Mouse (Mus musculus) MEL (cell line): ENCODE measurements around the gene Vav2. TPM values are rescaled to one million over a fixed set of nuclear protein-coding genes. Genes with fewer than 3 reads are reported as not detected.

ENCODE experiments used
- DNase-seq: peaks from one replicate; pipeline ENCODE4 v3.0.0; 2011; ENCODE audit warnings: low read depth, low spot score
- H3K27ac ChIP-seq: 2 replicates; pipeline ENCODE4 v1.5.1; 2012; ENCODE audit warnings: low read depth, mild to moderate bottlenecking, control low read depth, low read length, moderate library complexity; ENCODE audit not compliant: control insufficient read depth
- H3K27me3 ChIP-seq, 2 experiments: fragments of 150-350 bp in 1 of 2; sonication (generic) in 1 of 2; 2 replicates each; pipeline ENCODE4 v1.6.1; 2012; ENCODE audit warnings: low read length in 2 of 2, mild to moderate bottlenecking in 2 of 2, improper control_type of control experiment in 1 of 2, moderate library complexity in 1 of 2; ENCODE audit not compliant: insufficient read depth in 2 of 2, control insufficient read depth in 1 of 2
- H3K36me3 ChIP-seq, 2 experiments: 2 replicates each; pipeline ENCODE4 v1.6.1; 2012 to 2014; ENCODE audit warnings: low read length in 2 of 2, improper control_type of control experiment in 1 of 2, inconsistent platforms in 1 of 2, mild to moderate bottlenecking in 1 of 2; ENCODE audit not compliant: insufficient read depth in 2 of 2, control insufficient read depth in 1 of 2
- H3K4me1 ChIP-seq, 2 experiments: fragments of 150-350 bp in 1 of 2; sonication (generic) in 1 of 2; 2 replicates each; pipeline ENCODE4 v1.6.1; 2012; ENCODE audit warnings: low read length in 2 of 2, improper control_type of control experiment in 1 of 2, mild to moderate bottlenecking in 1 of 2; ENCODE audit not compliant: insufficient read depth in 2 of 2, control insufficient read depth in 1 of 2
- H3K4me3 ChIP-seq, 2 experiments: fragments of 150-350 bp in 1 of 2; sonication (generic) in 1 of 2; 2 replicates each; pipeline ENCODE4 v1.5.1; 2012; ENCODE audit warnings: low read depth in 2 of 2, low read length in 2 of 2, mild to moderate bottlenecking in 2 of 2, moderate library complexity in 2 of 2, control low read depth in 1 of 2, improper control_type of control experiment in 1 of 2; ENCODE audit not compliant: control insufficient read depth in 1 of 2, insufficient read depth in 1 of 2
- H3K79me2 ChIP-seq: 2 replicates; pipeline ENCODE4 v1.6.1; 2012; ENCODE audit warnings: mild to moderate bottlenecking, low read length, moderate library complexity; ENCODE audit not compliant: control insufficient read depth, poor library complexity, insufficient read depth
- H3K9ac ChIP-seq: 2 replicates; pipeline ENCODE4 v1.6.1; 2012; ENCODE audit warnings: low read depth, mild to moderate bottlenecking, control low read depth, low read length, moderate library complexity; ENCODE audit not compliant: control insufficient read depth, poor library complexity, severe bottlenecking
- H3K9me3 ChIP-seq: fragments of 150-350 bp; sonication (generic); replicated peaks from 2 replicates; pipeline ENCODE4 v1.6.1; 2012; ENCODE audit warnings: mild to moderate bottlenecking, low read length, improper control_type of control experiment, moderate library complexity; ENCODE audit not compliant: insufficient read depth
- CHD1 ChIP-seq: IDR thresholded peaks from 2 replicates; pipeline ENCODE4 v1.6.1; 2012; ENCODE audit warnings: low read depth, mild to moderate bottlenecking, inconsistent platforms, low read length, improper control_type of control experiment
- CHD2 ChIP-seq: IDR thresholded peaks from 2 replicates; pipeline ENCODE4 v1.6.1; 2011; ENCODE audit warnings: low read length, improper control_type of control experiment
- CTCF ChIP-seq, 3 experiments: IDR thresholded peaks in 2 of 3; conservative IDR thresholded peaks in 1 of 3; 2 replicates each; pipeline ENCODE4 v1.5.1; 2011 to 2012; ENCODE audit warnings: low read length in 3 of 3, low read depth in 2 of 3, mild to moderate bottlenecking in 2 of 3, improper control_type of control experiment in 1 of 3, inconsistent platforms in 1 of 3, mixed read lengths in 1 of 3, moderate library complexity in 1 of 3; ENCODE audit not compliant: control insufficient read depth in 1 of 3, insufficient read depth in 1 of 3, poor library complexity in 1 of 3, severe bottlenecking in 1 of 3
- GATA1 ChIP-seq: IDR thresholded peaks from 2 replicates; pipeline ENCODE4 v1.6.1; 2011; ENCODE audit warnings: low read depth, low read length, improper control_type of control experiment
- HCFC1 ChIP-seq: IDR thresholded peaks from 2 replicates; pipeline ENCODE4 v1.6.1; 2012; ENCODE audit warnings: low read depth, mild to moderate bottlenecking, inconsistent platforms, low read length, improper control_type of control experiment, moderate library complexity
- KAT2A ChIP-seq: conservative IDR thresholded peaks from 2 replicates; pipeline ENCODE4 v1.6.1; 2012; ENCODE audit warnings: low read depth, low read length, improper control_type of control experiment, inconsistent platforms
- MAFK ChIP-seq: IDR thresholded peaks from 2 replicates; pipeline ENCODE4 v1.6.1; 2011; ENCODE audit warnings: low read depth, mild to moderate bottlenecking, low read length, improper control_type of control experiment, borderline replicate concordance
- MAX ChIP-seq: IDR thresholded peaks from 2 replicates; pipeline ENCODE4 v1.6.1; 2011; ENCODE audit warnings: low read length, improper control_type of control experiment
- MEF2A ChIP-seq: IDR thresholded peaks from 2 replicates; pipeline ENCODE4 v1.6.1; 2014; ENCODE audit warnings: low read depth, mild to moderate bottlenecking, inconsistent platforms, low read length, improper control_type of control experiment; ENCODE audit not compliant: poor library complexity, insufficient replicate concordance, severe bottlenecking; ENCODE audit errors: extremely low read depth
- MYB ChIP-seq: IDR thresholded peaks from 2 replicates; pipeline ENCODE4 v1.6.1; 2011; ENCODE audit warnings: mild to moderate bottlenecking, low read depth, low read length, improper control_type of control experiment
- NRF1 ChIP-seq: IDR thresholded peaks from 2 replicates; pipeline ENCODE4 v1.6.1; 2014; ENCODE audit warnings: low read depth, mild to moderate bottlenecking, inconsistent platforms, low read length, improper control_type of control experiment, moderate library complexity; ENCODE audit not compliant: poor library complexity, insufficient read depth, severe bottlenecking
- POLR2A ChIP-seq, 2 experiments: IDR thresholded peaks; 2 replicates each; pipeline ENCODE4 v1.6.1; 2011 to 2012; ENCODE audit warnings: low read length in 2 of 2, mild to moderate bottlenecking in 2 of 2, control low read depth in 1 of 2, improper control_type of control experiment in 1 of 2, low read depth in 1 of 2, moderate library complexity in 1 of 2; ENCODE audit not compliant: control insufficient read depth in 1 of 2, insufficient read depth in 1 of 2, poor library complexity in 1 of 2
- RAD21 ChIP-seq: IDR thresholded peaks from 2 replicates; pipeline ENCODE4 v1.6.1; 2011; ENCODE audit warnings: mild to moderate bottlenecking, low read depth, low read length, improper control_type of control experiment
- RCOR1 ChIP-seq: IDR thresholded peaks from 2 replicates; pipeline ENCODE4 v1.6.1; 2012; ENCODE audit warnings: low read depth, mild to moderate bottlenecking, inconsistent platforms, low read length, improper control_type of control experiment
- SIN3A ChIP-seq: IDR thresholded peaks from 2 replicates; pipeline ENCODE4 v1.6.1; 2012; ENCODE audit warnings: low read length, improper control_type of control experiment, inconsistent platforms
- TAL1 ChIP-seq: IDR thresholded peaks from 2 replicates; pipeline ENCODE4 v1.6.1; 2012; ENCODE audit warnings: mild to moderate bottlenecking, inconsistent platforms, low read length, moderate library complexity, mixed read lengths
- TCF12 ChIP-seq: IDR thresholded peaks from 2 replicates; pipeline ENCODE4 v1.6.1; 2014; ENCODE audit warnings: low read depth, mild to moderate bottlenecking, inconsistent platforms, low read length, improper control_type of control experiment, moderate library complexity
- USF1 ChIP-seq: IDR thresholded peaks from 2 replicates; pipeline ENCODE4 v1.6.1; 2014; ENCODE audit warnings: low read depth, mild to moderate bottlenecking, inconsistent platforms, low read length, improper control_type of control experiment, moderate library complexity
- ZNF384 ChIP-seq: IDR thresholded peaks from 2 replicates; pipeline ENCODE4 v1.6.1; 2012; ENCODE audit warnings: low read depth, mild to moderate bottlenecking, inconsistent platforms, low read length, improper control_type of control experiment
- polyA plus RNA-seq, 2 experiments: library from polyadenylated mRNA; stranded (reverse) in 1 of 2; unstranded in 1 of 2; fragments of >175 nt in 1 of 2; fragments of >200 nt in 1 of 2; gene quantifications; 2 replicates each; pipeline versions ENCODE4 v1.2.1 to v1.2.4; 2012; ENCODE audit warnings: low replicate concordance in 2 of 2, low read depth in 1 of 2; ENCODE audit not compliant: insufficient read length in 2 of 2, insufficient read depth in 1 of 2, missing spikeins in 1 of 2
- total RNA-seq: library from RNA; depleted of rRNA; stranded (reverse); fragments of 300-350 nt; gene quantifications from 2 replicates; pipeline ENCODE4 v1.2.3, GENCODE M21; 2012

Vav2 gene
- total and polyA plus RNA-seq, 3 experiments: 8.8 to 15.9 TPM; not detected in 1

DNA sequence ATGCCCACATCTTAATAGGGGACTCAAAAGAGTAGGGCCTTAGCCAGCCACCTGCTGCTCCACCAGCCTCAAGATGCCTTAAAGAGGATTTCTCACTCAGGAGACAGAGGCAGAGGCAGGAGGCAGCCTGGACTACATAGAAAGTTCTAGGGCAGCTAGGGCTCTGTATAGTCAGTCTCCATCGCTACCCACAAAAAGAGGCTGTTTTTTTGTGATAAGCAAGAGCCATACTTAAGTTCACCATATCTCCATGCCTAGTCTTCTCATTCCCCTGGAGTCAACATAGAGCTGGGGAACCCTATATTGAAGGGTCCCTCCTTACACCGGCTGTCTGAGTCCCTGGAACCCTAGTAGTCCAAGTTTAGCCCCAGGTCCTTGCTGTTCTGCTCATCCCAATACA is 43.7 kb upstream of the Vav2 start (continued):
- TF ChIP-seq MYB (no peak), POLR2A (IDR thresholded peaks at IDR 0.05; ENCODE audit: control insufficient read depth in 1 of 2, insufficient read depth in 1 of 2, low read depth in 1 of 2, low read length in 2 of 2, poor library complexity in 1 of 2) (no peak), GATA1 (0 out of 2 replicates have a peak, but pooled peaks have one; percentile 27), TCF12 (peak; percentile 52; the same call in 1 of the 2 replicates), USF1 (no peak), CHD2 (no peak), CHD1 (no peak), SIN3A (no peak), HCFC1 (no peak), CTCF (IDR thresholded peaks at IDR 0.05 in 2 of 3, conservative IDR thresholded peaks at IDR 0.05 in 1 of 3; ENCODE audit: control insufficient read depth in 1 of 3, insufficient read depth in 1 of 3, low read depth in 2 of 3, low read length in 3 of 3, poor library complexity in 1 of 3, severe bottlenecking in 1 of 3) (no peak)

DNA sequence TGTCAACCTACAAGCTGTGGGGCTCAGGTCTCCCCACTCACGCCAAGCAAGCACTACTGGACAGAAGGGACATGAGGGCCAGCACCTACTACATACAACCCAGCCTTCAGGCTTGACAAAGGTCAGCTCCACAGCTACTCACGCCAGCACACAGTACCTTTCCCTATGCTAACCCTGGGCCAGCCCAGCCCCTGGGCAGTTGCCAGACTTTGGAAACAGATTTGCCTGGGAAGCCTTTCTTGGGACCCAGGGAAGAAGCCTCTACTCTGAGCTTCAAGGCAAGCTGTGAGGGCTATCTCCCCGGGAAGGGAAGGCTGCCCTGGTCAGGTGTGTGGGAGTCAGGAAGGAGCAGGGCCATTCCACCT is 43.1 kb upstream of the Vav2 start:
- Histone ChIP-seq H3K9me3 (no peaks in the 10 kb centered on the region), H3K4me1 (peaks cover 15 to 28% of the 10 kb centered on the region in 2 experiments), H3K36me3 (peaks cover 6 to 13% of the 10 kb centered on the region in 2 experiments; a peak in 3 of 4 replicates), H3K27ac (no peak overlapping the region), H3K4me3 (no peak overlapping the region), H3K27me3 (no peaks in the 10 kb centered on the region), H3K79me2 (peaks cover 60% of the 10 kb centered on the region), H3K9ac (no peak overlapping the region)
- DNase-seq: no peak
- no peak for TF ChIP-seq MEF2A
- no peak for TF ChIP-seq ZNF384
- TF ChIP-seq SIN3A: no peak
- TF ChIP-seq MYB: no peak
- no peak for TF ChIP-seq TAL1
- TF ChIP-seq MAFK: no peak
- TF ChIP-seq RCOR1: no peak
- no peak for TF ChIP-seq MAX
- TF ChIP-seq CTCF (IDR thresholded peaks at IDR 0.05 in 2 of 3, conservative IDR thresholded peaks at IDR 0.05 in 1 of 3; ENCODE audit: control insufficient read depth in 1 of 3, insufficient read depth in 1 of 3, low read depth in 2 of 3, low read length in 3 of 3, poor library complexity in 1 of 3, severe bottlenecking in 1 of 3): no peak

DNA sequence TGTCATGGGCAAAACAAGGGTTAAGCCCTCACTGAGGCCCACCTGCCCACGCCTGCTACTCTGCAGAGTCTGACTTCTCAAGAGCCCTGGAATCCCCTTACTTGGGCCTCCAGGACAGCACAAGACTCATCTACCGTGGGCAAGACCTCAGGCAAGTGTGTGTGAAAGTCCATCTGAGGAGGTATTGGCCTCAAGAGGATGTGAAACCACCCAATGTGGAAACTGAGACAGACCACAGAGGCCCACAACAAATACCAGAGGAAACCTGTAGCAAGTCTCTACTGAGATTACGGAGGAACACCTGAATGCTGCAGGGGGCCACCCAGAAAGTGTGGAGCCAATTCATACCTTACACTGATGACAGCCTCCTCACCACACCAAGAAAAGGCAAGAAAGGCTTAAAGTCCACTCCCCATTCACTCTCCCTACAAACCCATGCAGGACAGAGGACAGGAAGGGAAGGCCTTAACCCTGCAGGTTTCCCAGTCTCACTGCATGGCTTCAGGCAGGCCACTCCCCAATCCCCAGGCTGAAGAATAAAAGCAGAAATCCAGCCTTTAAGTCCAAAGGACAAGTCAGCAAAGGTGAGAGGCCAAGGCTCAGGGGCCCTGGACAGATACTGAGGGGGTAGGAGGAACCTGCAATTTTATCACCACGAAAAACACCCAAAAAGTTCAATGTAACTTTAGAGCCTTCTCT is 42.6 kb upstream of the Vav2 start:
- no peaks in the 10 kb centered on the region for H3K27me3 ChIP-seq
- H3K9ac ChIP-seq: no peak overlapping the region
- H3K79me2 ChIP-seq: peaks cover 55% of the 10 kb centered on the region
- no peak for TF ChIP-seq NRF1
- TF ChIP-seq RAD21: no peak
- TF ChIP-seq KAT2A: no peak
- H3K36me3 ChIP-seq: peaks cover 6 to 13% of the 10 kb centered on the region in 2 experiments; a peak in 3 of 4 replicates
- H3K9me3 ChIP-seq: no peaks in the 10 kb centered on the region
- H3K4me1 ChIP-seq: peaks cover 15 to 28% of the 10 kb centered on the region in 2 experiments
- DNase-seq: no peak
- H3K27ac ChIP-seq: no peak overlapping the region
- no peak overlapping the region for H3K4me3 ChIP-seq
